Mouse (Mus musculus): ENCODE data around the gene Pias3. TPM values are rescaled to one million over a fixed set of nuclear protein-coding genes. Genes with fewer than 3 reads are reported as not detected.
"Not testable (repeated sequence)": the region's sequence is repeated elsewhere in the genome, so short reads cannot be mapped to it uniquely, and the experiment has no call there.

The Pias3 gene
- total RNA-seq, 4 experiments from 2014 or later: 30.3 to 37.7 (median 34.3) TPM

GRCm38 (mm10) chr3:96684822-96685156 lies 11.4 kb upstream of the Pias3 start:
- DNase-seq (ENCODE audit: low spot score in 2 of 2): no peak

- DNase-seq (ENCODE audit: low spot score in 2 of 2): not testable (repeated sequence)
Measured at GRCm38 (mm10) chr3:96686057-96686456, 10.1 kb upstream of the Pias3 start.

- no peak for DNase-seq (ENCODE audit: low spot score in 2 of 2)
Measured at GRCm38 (mm10) chr3:96688854-96689253, 7.3 kb upstream of the Pias3 start.

- no peak for DNase-seq (ENCODE audit: low spot score in 2 of 2)
Measured at GRCm38 (mm10) chr3:96690298-96690697, 5.9 kb upstream of the Pias3 start.

GRCm38 (mm10) chr3:96692506-96692905 lies 3.7 kb upstream of the Pias3 start:
- DNase-seq (ENCODE audit: low spot score in 2 of 2): no peak

GRCm38 (mm10) chr3:96693579-96693978 lies 2.6 kb upstream of the Pias3 start:
- DNase-seq (ENCODE audit: low spot score in 2 of 2): no peak

- peak; percentile 57 to 74 for DNase-seq (ENCODE audit: low spot score in 2 of 2)
Measured at GRCm38 (mm10) chr3:96696766-96697732, 865 bp downstream of the Pias3 start.

GRCm38 (mm10) chr3:96698993-96699690 lies 3.0 kb downstream of the Pias3 start:
- no peak for DNase-seq (ENCODE audit: low spot score in 2 of 2)

- no peak for DNase-seq (ENCODE audit: low spot score in 2 of 2)
Measured at GRCm38 (mm10) chr3:96700376-96700775, 4.2 kb downstream of the Pias3 start.

- DNase-seq (ENCODE audit: low spot score in 2 of 2): no peak
Measured at GRCm38 (mm10) chr3:96701003-96701402, 4.8 kb downstream of the Pias3 start.

GRCm38 (mm10) chr3:96704778-96705177 lies 8.6 kb downstream of the Pias3 start:
- no peak for DNase-seq (ENCODE audit: low spot score in 2 of 2)

GRCm38 (mm10) chr3:96706217-96706616 lies 10.0 kb downstream of the Pias3 start:
- no peak for DNase-seq (ENCODE audit: low spot score in 2 of 2)

GRCm38 (mm10) chr3:96706984-96707383 lies 10.8 kb downstream of the Pias3 start:
- DNase-seq (ENCODE audit: low spot score in 2 of 2): no peak

- peak; percentile 49 to 83 for DNase-seq (ENCODE audit: low spot score in 2 of 2)
Measured at GRCm38 (mm10) chr3:96707903-96708683, 11.9 kb downstream of the Pias3 start, which contains the start of gene Nudt17. Gene Nudt17 (minus strand): TSS chr3:96708562.

GRCm38 (mm10) chr3:96708684-96709064 lies 12.5 kb downstream of the Pias3 start:
- no peak for DNase-seq (ENCODE audit: low spot score in 2 of 2)

- no peak for DNase-seq (ENCODE audit: low spot score in 2 of 2)
Measured at GRCm38 (mm10) chr3:96714286-96714685, 18.1 kb downstream of the Pias3 start.

GRCm38 (mm10) chr3:96715854-96716253 lies 19.7 kb downstream of the Pias3 start:
- DNase-seq (ENCODE audit: low spot score in 2 of 2): no peak

GRCm38 (mm10) chr3:96719173-96719572 lies 23.0 kb downstream of the Pias3 start:
- DNase-seq (ENCODE audit: low spot score in 2 of 2): peak in 1 of 2 experiments; percentile 60

GRCm38 (mm10) chr3:96727343-96727827 lies 31.2 kb downstream of the Pias3 start, which contains the start of the genes Polr3c and Rnf115:
Gene Polr3c (minus strand): TSS chr3:96727628.
Gene Rnf115 (plus strand): TSS chr3:96727664.
- DNase-seq (ENCODE audit: low spot score in 2 of 2): peak; percentile 93

GRCm38 (mm10) chr3:96727828-96728633 lies 31.8 kb downstream of the Pias3 start:
- DNase-seq (ENCODE audit: low spot score in 2 of 2): no peak
